8 mouse cellular contexts compared by ENCODE assay signal in genomic region chr13:113031351-113031750, GRCm38 (mm10). TPM values are rescaled to one million over a fixed set of nuclear protein-coding genes. Genes with fewer than 3 reads are reported as not detected.
DNase-seq lines count a peak whose midpoint lies in the region; ATAC-seq and TF ChIP-seq lines count a peak whose summit lies in the region.

No protein-coding gene starts in this region.

- H3K4me3 ChIP-seq in testis, adult 2 months (ENCODE audit: control insufficient read depth, low read depth, low read length), result peak overlapping the region; percentile 93
- H3K4me3 ChIP-seq in limb, embryonic 15.5 days, result peak overlapping the region; percentile 55

- TF ChIP-seq CTCF in testis, adult 2 months (IDR thresholded peaks at IDR 0.05; ENCODE audit: control insufficient read depth, insufficient read depth, insufficient replicate concordance, low read depth, low read length), result no peak

- no peak overlapping the region for H3K9ac ChIP-seq in limb, embryonic 15.5 days

- H3K9me3 ChIP-seq in limb, embryonic 15.5 days, result no peaks in the 10 kb centered on the region

- whole genome bisulfite sequencing in limb, embryonic 15.5 days, result 4% methylated on average over 7 of the region's 7 CpGs

- H3K27ac ChIP-seq in testis, adult 2 months (ENCODE audit: control insufficient read depth, insufficient read depth, low read depth, low read length), result peak overlapping the region; percentile 99
- no peak overlapping the region for H3K27ac ChIP-seq in limb, embryonic 15.5 days

- no peak for ATAC-seq in CD4-positive, CD25-positive, alpha-beta regulatory T cell, adult 4 months
- no peak for ATAC-seq in limb, embryonic 15.5 days (ENCODE audit: insufficient number of reproducible peaks, low FRiP score, low TSS enrichment, low read depth)

- intact Hi-C loops in gastrocnemius, postnatal 36 days (cut with DNase I), result loop anchor here (5.0 to 10.0 kb wide), 3 partner anchors 34 to 97 kb away; no protein-coding TSS in a partner anchor

- DNase-seq in CD4-positive, CD25-positive, alpha-beta regulatory T cell, adult 2 months (ENCODE audit: low read depth, low spot score), result peak; percentile 21
- no peak for DNase-seq in testis, postnatal 10 days (ENCODE audit: low spot score)
- no peak for DNase-seq in urinary bladder, postnatal 10 days (ENCODE audit: low spot score)
- DNase-seq in adrenal gland, postnatal 10 days, result no peak
- DNase-seq in gastrocnemius, postnatal 36 days, result no peak

- no peaks in the 10 kb centered on the region; the same call in 1 of the 2 replicates for H3K36me3 ChIP-seq in testis, adult 2 months (ENCODE audit: control insufficient read depth, insufficient read depth, low read length)
- no peaks in the 10 kb centered on the region for H3K36me3 ChIP-seq in limb, embryonic 15.5 days

- peak overlapping the region; percentile 99 for H3K4me2 ChIP-seq in limb, embryonic 15.5 days

- peaks cover 11% of the 10 kb centered on the region for H3K4me1 ChIP-seq in testis, adult 2 months (ENCODE audit: control insufficient read depth, insufficient read depth, low read length)
- H3K4me1 ChIP-seq in limb, embryonic 15.5 days, result peaks cover 30% of the 10 kb centered on the region

- TF ChIP-seq POLR2A in testis, adult 2 months (IDR thresholded peaks at IDR 0.05; ENCODE audit: control insufficient read depth, low read depth, low read length), result no peak

- H3K27me3 ChIP-seq in testis, adult 2 months (ENCODE audit: control insufficient read depth, insufficient read depth, low read length), result no peaks in the 10 kb centered on the region
- peaks cover 41% of the 10 kb centered on the region for H3K27me3 ChIP-seq in limb, embryonic 15.5 days

RNA-seq across cellular contexts. Expression of gene Cdc20b, which starts 3.6 kb away (rescaled TPM):
- not detected for polyA plus RNA-seq in CD4-positive, CD25-positive, alpha-beta regulatory T cell, adult 4 months (2017; shearing (Covaris generic))
- polyA plus RNA-seq in testis, adult 2 months (2012; rRNA removed), result 7.5 and 15.4 TPM in 2 replicates
- not detected in 2 replicates for polyA plus RNA-seq in limb, embryonic 15.5 days (2015; fragmentation: Nextera tagmentation; extraction: Ambion mirVana)
- total RNA-seq in adrenal gland, postnatal 10 days (2021), result not detected
- not detected for total RNA-seq in gastrocnemius, postnatal 36 days (2021)

RNA-seq across cellular contexts. Expression of gene Gpx8, which starts 14.9 kb away (rescaled TPM):
- polyA plus RNA-seq in CD4-positive, CD25-positive, alpha-beta regulatory T cell, adult 4 months (2017; shearing (Covaris generic)), result not detected
- 0.69 and 0.87 TPM in 2 replicates for polyA plus RNA-seq in testis, adult 2 months (2012; rRNA removed)
- polyA plus RNA-seq in limb, embryonic 15.5 days (2015; fragmentation: Nextera tagmentation; extraction: Ambion mirVana), result 220 and 224 TPM in 2 replicates
- 10 to 100 TPM; 66.0 to 77.3 TPM for total RNA-seq in adrenal gland, postnatal 10 days (2021)
- total RNA-seq in gastrocnemius, postnatal 36 days (2021), result 1 to 10 TPM; 7.6 to 7.7 TPM

RNA-seq across cellular contexts. Expression of gene Mcidas, which starts 37.7 kb away (rescaled TPM):
- polyA plus RNA-seq in CD4-positive, CD25-positive, alpha-beta regulatory T cell, adult 4 months (2017; shearing (Covaris generic)), result under 1 TPM in 1 of 2 experiments, not detected in 1; 0.13 TPM
- 0.12 TPM in 1 of 2 replicates, not detected in the other for polyA plus RNA-seq in testis, adult 2 months (2012; rRNA removed)
- not detected in 2 replicates for polyA plus RNA-seq in limb, embryonic 15.5 days (2015; fragmentation: Nextera tagmentation; extraction: Ambion mirVana)
- not detected for total RNA-seq in adrenal gland, postnatal 10 days (2021)
- not detected for total RNA-seq in gastrocnemius, postnatal 36 days (2021)

RNA-seq across cellular contexts. Expression of gene Ccno, which starts 43.7 kb away (rescaled TPM):
- not detected for polyA plus RNA-seq in CD4-positive, CD25-positive, alpha-beta regulatory T cell, adult 4 months (2017; shearing (Covaris generic))
- polyA plus RNA-seq in testis, adult 2 months (2012; rRNA removed), result 6.2 and 7.8 TPM in 2 replicates
- polyA plus RNA-seq in limb, embryonic 15.5 days (2015; fragmentation: Nextera tagmentation; extraction: Ambion mirVana), result 0.32 and 0.37 TPM in 2 replicates
- total RNA-seq in adrenal gland, postnatal 10 days (2021), result 1 to 10 TPM in 1 of 2 experiments, under 1 TPM in 1; 0.30 to 1.2 TPM
- total RNA-seq in gastrocnemius, postnatal 36 days (2021), result not detected

Comparison
In these comparisons a context has a peak if more than half of its experiments do, and no peak if none do; other contexts are left out.
1. RNA of gene Gpx8, which starts 14.9 kb away (polyA plus RNA-seq): 220 to 224 TPM in limb, embryonic 15.5 days; 0.69 to 0.87 TPM in testis, adult 2 months and not detected in CD4-positive, CD25-positive, alpha-beta regulatory T cell, adult 4 months; every median in the first group is over 100 times any median in the second.